Mouse (Mus musculus): ENCODE data around the gene Guca1a. TPM values are rescaled to one million over a fixed set of nuclear protein-coding genes. Genes with fewer than 3 reads are reported as not detected.

Guca1a gene
- total RNA-seq (2023) = 1 to 10 TPM; 4.9 to 5.7 TPM

GRCm38 (mm10) chr17:47400451-47400850 lies at the start of gene Guca1a:
Gene Guca1a (minus strand): TSS chr17:47400584.

DNA sequence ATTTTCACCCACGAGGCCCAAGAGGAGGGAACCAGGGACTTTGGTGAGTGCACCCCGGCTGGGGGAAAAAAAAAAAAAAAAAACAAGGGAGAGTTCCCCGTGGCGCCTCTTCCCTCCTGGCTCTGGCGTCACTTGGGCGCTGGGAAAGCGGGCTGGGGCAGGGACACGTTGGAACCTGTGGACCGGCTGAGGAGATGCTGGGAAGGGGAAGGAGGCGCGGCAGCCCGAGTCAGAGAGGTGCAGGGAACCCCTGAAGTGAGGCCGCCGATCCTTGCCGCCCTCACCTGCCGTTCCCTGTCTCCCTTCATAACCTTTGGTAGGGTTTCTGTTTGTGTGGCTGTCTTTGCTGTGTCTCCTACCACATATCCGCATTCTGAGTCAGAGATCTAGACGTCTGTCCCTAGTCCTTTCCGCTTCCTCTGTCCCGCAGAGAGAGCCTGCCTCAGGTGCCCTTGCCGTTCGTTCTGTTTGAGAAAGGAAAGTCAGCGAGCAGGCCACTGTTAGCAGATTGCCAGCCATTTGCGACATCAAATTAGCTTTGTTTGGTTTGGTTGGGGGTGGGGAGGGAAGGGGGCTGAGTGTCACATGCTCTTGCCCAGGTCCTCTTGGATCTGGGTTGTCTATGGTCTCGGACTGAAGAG lies 36.6 kb upstream of the Guca1a start, which contains the start of gene 1700001C19Rik:
Gene 1700001C19Rik, minus strand, starts transcription at position 470 of the 641 bp plus-strand sequence.

GRCm38 (mm10) chr17:47436156-47436906 lies 35.9 kb upstream of the Guca1a start, which contains the start of gene AI661453:
Gene AI661453 (plus strand): TSS chr17:47436615.

GRCm38 (mm10) chr17:47385145-47385544 lies 15.2 kb downstream of the Guca1a start, which contains the start of gene Guca1b:
Gene Guca1b (plus strand): TSS chr17:47385393.

DNA sequence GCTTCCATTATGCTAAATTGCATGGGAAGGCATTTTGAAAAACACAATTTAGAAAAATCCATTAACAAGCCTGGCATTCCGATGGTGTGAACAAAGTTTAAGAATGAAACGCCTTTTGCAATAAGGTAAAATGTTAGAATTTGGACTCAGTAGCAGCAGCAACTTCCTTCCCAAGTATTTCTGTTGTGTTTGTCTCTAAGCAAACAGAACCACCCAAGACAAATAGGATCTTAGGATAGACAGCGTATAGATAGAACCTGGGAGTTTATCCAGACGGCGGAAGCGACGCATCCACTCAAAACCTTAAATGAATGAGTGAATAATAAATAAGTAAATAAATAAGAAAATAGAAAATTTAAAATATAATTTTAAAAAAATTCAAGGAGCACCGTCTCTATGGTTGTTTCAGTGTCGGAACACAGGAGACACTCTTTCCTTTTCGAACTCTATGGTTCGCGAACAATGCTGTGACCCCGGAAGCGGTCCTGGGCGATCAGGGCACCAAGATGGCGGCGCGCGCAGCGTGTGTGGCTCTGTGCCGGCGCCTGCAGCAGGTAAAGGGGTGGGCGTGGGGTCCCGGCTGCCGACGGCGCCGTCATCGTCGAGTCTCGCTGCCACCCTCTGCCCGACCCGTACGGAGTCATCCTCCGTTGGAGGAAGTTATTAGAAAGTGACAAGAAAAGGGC lies 31.8 kb downstream of the Guca1a start, which contains the start of gene Mrps10:
Gene Mrps10, plus strand, starts transcription at position 487 of the 686 bp plus-strand sequence.

Other genes with a start within 250 kb of the Guca1a start
- gene Mrps10, start 31.7 kb downstream of the Guca1a start, total RNA-seq (2023) = 10 to 100 TPM in 1 of 2 experiments, 1 to 10 TPM in 1; 9.4 to 10.3 TPM
- gene Guca1b, start 15.2 kb downstream of the Guca1a start, total RNA-seq (2023) = under 1 TPM in 1 of 2 experiments, not detected in 1; 0.36 TPM
- under 1 TPM; 0.11 to 0.29 TPM for gene AI661453, start 36.0 kb upstream of the Guca1a start, total RNA-seq (2023)
- not detected for gene 1700001C19Rik, start 36.8 kb upstream of the Guca1a start, total RNA-seq (2023)
- 10 to 100 TPM; 38.3 to 39.9 TPM for gene Taf8, start 101.7 kb upstream of the Guca1a start, total RNA-seq (2023)
- 100 to 1,000 TPM; 452 to 530 TPM for gene Ccnd3, start 104.5 kb upstream of the Guca1a start, total RNA-seq (2023)
- gene Bysl, start 210.9 kb upstream of the Guca1a start, total RNA-seq (2023) = 10 to 100 TPM; 10.2 to 10.3 TPM
- gene Med20, start 211.0 kb upstream of the Guca1a start, total RNA-seq (2023) = 10 to 100 TPM; 66.3 to 73.7 TPM
- gene Gm20517, start 211.0 kb upstream of the Guca1a start, total RNA-seq (2023) = 1 to 10 TPM; 5.5 to 6.0 TPM
- 1 to 10 TPM; 5.4 to 8.4 TPM for gene Usp49, start 230.1 kb upstream of the Guca1a start, total RNA-seq (2023)

Measured in neutrophil, adult 59 days (primary cell).